Mouse (Mus musculus) intestine, embryonic 14.5 days (tissue): ENCODE results near the gene Retnlb. TPM values are rescaled to one million over a fixed set of nuclear protein-coding genes. Genes with fewer than 3 reads are reported as not detected.

Experiments used
- ATAC-seq: fragments of 200-750 bp; cut with Nextera tagmentation; replicated peaks from 2 replicates; pipeline ENCODE4 v1.8.0; 2017; ENCODE audit warnings: low read depth, moderate number of reproducible peaks, moderate TSS enrichment, moderate library complexity; ENCODE audit not compliant: low FRiP score, low TSS enrichment
- DNase-seq: peaks from one replicate; pipeline ENCODE4 v3.0.0-alpha.2; 2018; ENCODE audit warnings: low spot score
- H3K27ac ChIP-seq: fragments of 300-500 bp; sonication (generic); 2 replicates; pipeline ENCODE4 v1.5.1; 2014; ENCODE audit warnings: low read depth, mild to moderate bottlenecking, control low read depth
- H3K27me3 ChIP-seq: fragments of 300-500 bp; sonication (generic); replicated peaks from 2 replicates; pipeline ENCODE4 v1.6.1; 2014; ENCODE audit warnings: low read length, control low read depth; ENCODE audit not compliant: control insufficient read depth, insufficient read depth
- H3K36me3 ChIP-seq: fragments of 300-500 bp; sonication (generic); 2 replicates; pipeline ENCODE4 v1.6.1; 2014; ENCODE audit warnings: low read length, control low read depth; ENCODE audit not compliant: control insufficient read depth, insufficient read depth
- H3K4me1 ChIP-seq: fragments of 300-500 bp; sonication (generic); replicated peaks from 2 replicates; pipeline ENCODE4 v1.6.1; 2014; ENCODE audit warnings: low read length, control low read depth, mixed read lengths; ENCODE audit not compliant: control insufficient read depth, insufficient read depth
- H3K4me2 ChIP-seq: fragments of 300-500 bp; sonication (generic); 2 replicates; pipeline ENCODE4 v1.6.1; 2014; ENCODE audit warnings: low read length
- H3K4me3 ChIP-seq: fragments of 300-500 bp; sonication (generic); 2 replicates; pipeline ENCODE4 v1.5.1; 2014; ENCODE audit warnings: low read depth, low read length, control low read depth, mixed read lengths
- H3K9ac ChIP-seq: fragments of 300-500 bp; sonication (generic); 2 replicates; pipeline ENCODE4 v1.6.1; 2014; ENCODE audit warnings: mild to moderate bottlenecking, low read length
- H3K9me3 ChIP-seq: fragments of 300-500 bp; sonication (generic); 2 replicates; pipeline ENCODE4 v1.6.1; 2016; ENCODE audit warnings: low read length, control low read depth; ENCODE audit not compliant: control insufficient read depth
- WGBS: fragments of 180-500 bp; shearing (Covaris S2); extraction: QIAGEN DNeasy Blood & Tissue Kit; methylation state at CpG from one replicate; pipeline ENCODE4 v1.1.7; 2014; 5-methylcytosine and 5-hydroxymethylcytosine counted together
- polyA plus RNA-seq: library from polyadenylated mRNA; unstranded; fragments of >200 nt; fragmentation: Nextera tagmentation; extraction: Ambion mirVana; gene quantifications from 2 replicates; pipeline ENCODE4 v1.2.1, GENCODE M21; 2014

The Retnlb gene
- polyA plus RNA-seq = not detected in 2 replicates

- DNase-seq = no peak
- no peaks in the 10 kb centered on the region for H3K36me3 ChIP-seq
- no peak within 1 kb of the TSS for H3K4me3 ChIP-seq
- H3K4me2 ChIP-seq = no peak within 1 kb of the TSS
- 0 out of 2 replicates have a peak, but pooled peaks cover 3% of the 10 kb centered on the region for H3K4me1 ChIP-seq
- no peak within 1 kb of the TSS for H3K27ac ChIP-seq
- 100% methylated on average over 2 of the region's 2 CpGs for WGBS
- ATAC-seq = no peak
- H3K9me3 ChIP-seq = no peaks in the 10 kb centered on the region
- no peaks in the 10 kb centered on the region for H3K27me3 ChIP-seq
- no peak within 1 kb of the TSS for H3K9ac ChIP-seq
Measured at GRCm38 (mm10) chr16:48816695-48817094, at the start of gene Retnlb. Retnlb (plus strand) TSS chr16:48816856.

- Histone ChIP-seq H3K4me1 (no peaks in the 10 kb centered on the region), H3K4me3 (no peak overlapping the region), H3K27me3 (no peaks in the 10 kb centered on the region), H3K27ac (no peak overlapping the region), H3K36me3 (no peaks in the 10 kb centered on the region), H3K4me2 (no peak overlapping the region), H3K9ac (no peak overlapping the region), H3K9me3 (no peaks in the 10 kb centered on the region)
- 89% methylated on average over 3 of the region's 3 CpGs for WGBS
- no peak for DNase-seq
- no peak for ATAC-seq
Measured at GRCm38 (mm10) chr16:48769183-48769582, 47.5 kb upstream of the Retnlb start.

GRCm38 (mm10) chr16:48771971-48772445, 44.6 kb upstream of the Retnlb start, which contains the start of gene Trat1:
Trat1 (minus strand) TSS chr16:48772021.
- WGBS = 70% methylated on average over 3 of the region's 3 CpGs
- ATAC-seq (no peak), DNase-seq (no peak)
- no peaks in the 10 kb centered on the region for H3K27me3 ChIP-seq
- no peak within 1 kb of the TSS for H3K9ac ChIP-seq
- no peaks in the 10 kb centered on the region for H3K9me3 ChIP-seq
- no peak within 1 kb of the TSS for H3K4me3 ChIP-seq
- no peak within 1 kb of the TSS for H3K4me2 ChIP-seq
- no peak within 1 kb of the TSS for H3K27ac ChIP-seq
- no peaks in the 10 kb centered on the region for H3K4me1 ChIP-seq
- no peaks in the 10 kb centered on the region for H3K36me3 ChIP-seq

GRCm38 (mm10) chr16:48777254-48777653, 39.4 kb upstream of the Retnlb start:
- Histone ChIP-seq H3K27ac (no peak overlapping the region), H3K4me3 (no peak overlapping the region), H3K9ac (no peak overlapping the region), H3K27me3 (no peaks in the 10 kb centered on the region), H3K36me3 (no peaks in the 10 kb centered on the region), H3K4me2 (no peak overlapping the region), H3K4me1 (no peaks in the 10 kb centered on the region), H3K9me3 (no peaks in the 10 kb centered on the region)
- DNase-seq = no peak
- no peak for ATAC-seq
- WGBS = 60% methylated on average over 2 of the region's 2 CpGs

GRCm38 (mm10) chr16:48786258-48786657, 30.4 kb upstream of the Retnlb start:
- Histone ChIP-seq H3K9ac (no peak overlapping the region), H3K27ac (no peak overlapping the region), H3K27me3 (no peaks in the 10 kb centered on the region), H3K4me3 (no peak overlapping the region), H3K9me3 (no peaks in the 10 kb centered on the region), H3K36me3 (no peaks in the 10 kb centered on the region), H3K4me1 (no peaks in the 10 kb centered on the region), H3K4me2 (no peak overlapping the region)
- WGBS = 70% methylated on average over 3 of the region's 3 CpGs
- DNase-seq (no peak), ATAC-seq (no peak)

GRCm38 (mm10) chr16:48788704-48789185, 27.9 kb upstream of the Retnlb start:
- H3K9me3 ChIP-seq = no peaks in the 10 kb centered on the region
- DNase-seq (no peak), ATAC-seq (no peak)
- no peaks in the 10 kb centered on the region for H3K27me3 ChIP-seq
- 74% methylated on average over 4 of the region's 4 CpGs for WGBS
- H3K36me3 ChIP-seq = no peaks in the 10 kb centered on the region
- no peak overlapping the region for H3K9ac ChIP-seq
- no peak overlapping the region for H3K4me3 ChIP-seq
- no peak overlapping the region for H3K27ac ChIP-seq
- no peaks in the 10 kb centered on the region for H3K4me1 ChIP-seq
- H3K4me2 ChIP-seq = no peak overlapping the region

- WGBS = 42% methylated on average over 3 of the region's 3 CpGs
- H3K9me3 ChIP-seq = no peaks in the 10 kb centered on the region
Measured at GRCm38 (mm10) chr16:48798285-48798684, 18.4 kb upstream of the Retnlb start.

GRCm38 (mm10) chr16:48799470-48799869, 17.2 kb upstream of the Retnlb start:
- WGBS = 81% methylated on average over 3 of the region's 3 CpGs
- Histone ChIP-seq H3K4me3 (no peak overlapping the region), H3K36me3 (no peaks in the 10 kb centered on the region), H3K27ac (no peak overlapping the region), H3K9ac (no peak overlapping the region), H3K9me3 (no peaks in the 10 kb centered on the region), H3K4me1 (no peaks in the 10 kb centered on the region), H3K4me2 (no peak overlapping the region), H3K27me3 (no peaks in the 10 kb centered on the region)
- DNase-seq (no peak), ATAC-seq (no peak)

More at GRCm38 (mm10) chr16:48798285-48798684, 18.4 kb upstream of the Retnlb start:
- Histone ChIP-seq H3K27me3 (no peaks in the 10 kb centered on the region), H3K4me3 (no peak overlapping the region), H3K9ac (no peak overlapping the region), H3K36me3 (no peaks in the 10 kb centered on the region), H3K4me2 (no peak overlapping the region), H3K4me1 (no peaks in the 10 kb centered on the region), H3K27ac (no peak overlapping the region)
- ATAC-seq (no peak), DNase-seq (no peak)

GRCm38 (mm10) chr16:48800906-48801305, 15.8 kb upstream of the Retnlb start:
- no peak overlapping the region for H3K27ac ChIP-seq
- no peak overlapping the region for H3K4me3 ChIP-seq
- H3K4me2 ChIP-seq = no peak overlapping the region
- no peaks in the 10 kb centered on the region for H3K27me3 ChIP-seq
- no peak overlapping the region for H3K9ac ChIP-seq
- H3K36me3 ChIP-seq = no peaks in the 10 kb centered on the region
- no peaks in the 10 kb centered on the region for H3K9me3 ChIP-seq
- 87% methylated on average over 2 of the region's 2 CpGs for WGBS
- H3K4me1 ChIP-seq = no peaks in the 10 kb centered on the region
- no peak for DNase-seq
- no peak for ATAC-seq
